Mouse (Mus musculus) lung, adult 18-20 months (tissue): ENCODE results near the gene Atp5mpl.
"Not testable (repeated sequence)": the region's sequence is repeated elsewhere in the genome, so short reads cannot be mapped to it uniquely, and the experiment has no call there.

Experiments
- DNase-seq, 2 experiments: peaks; one replicate each; pipeline ENCODE4 v3.0.0; 2022; ENCODE audit warnings: mixed read lengths in 2 of 2

Gene Atp5mpl

GRCm38 (mm10) chr12:111946716-111947115 lies 20.1 kb downstream of the Atp5mpl start:
- DNase-seq, result peak; percentile 83 to 87

DNA sequence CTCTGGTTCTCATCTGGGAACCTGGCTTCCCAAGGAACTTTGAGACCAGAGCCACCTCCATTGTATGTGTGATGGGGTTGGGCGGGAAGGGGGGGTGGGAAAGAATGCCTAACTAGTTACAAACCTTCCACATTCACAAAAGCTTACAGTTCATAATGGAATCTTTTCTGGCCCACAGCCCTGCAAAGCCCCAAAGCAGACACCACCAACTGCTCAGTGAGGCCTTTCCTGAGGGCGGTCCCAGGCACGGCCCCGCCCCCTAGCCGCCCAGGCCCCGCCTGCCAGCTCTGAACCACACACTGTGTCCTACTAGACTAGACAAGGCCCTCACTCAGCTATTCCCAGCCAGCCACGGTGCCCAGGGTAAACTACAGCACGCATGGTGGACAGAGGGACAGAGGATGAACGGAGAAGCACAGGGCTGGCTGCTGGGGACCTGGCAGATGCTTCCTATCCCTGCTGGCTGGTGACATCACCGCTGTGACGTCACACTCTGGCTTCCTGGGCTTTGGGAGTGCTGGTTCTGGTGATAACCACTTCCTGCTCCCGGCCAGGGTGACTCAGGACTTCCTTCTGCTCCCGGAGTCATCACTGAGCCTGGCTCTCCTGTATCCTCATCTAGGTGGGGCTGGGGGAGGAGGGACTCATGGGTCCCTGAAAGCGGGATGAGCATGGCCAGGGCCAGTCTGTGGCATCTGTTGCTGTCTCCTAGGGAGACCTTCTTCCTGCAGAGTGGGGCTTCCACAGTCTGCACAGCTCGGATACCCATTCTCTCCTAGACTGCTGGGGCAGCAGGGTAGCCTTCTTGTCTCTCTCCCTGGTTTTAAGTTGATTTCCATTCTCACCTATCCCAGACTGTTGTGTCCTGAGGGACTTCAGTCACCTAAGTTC lies 20.8 kb downstream of the Atp5mpl start:
- not testable (repeated sequence) for DNase-seq

DNA sequence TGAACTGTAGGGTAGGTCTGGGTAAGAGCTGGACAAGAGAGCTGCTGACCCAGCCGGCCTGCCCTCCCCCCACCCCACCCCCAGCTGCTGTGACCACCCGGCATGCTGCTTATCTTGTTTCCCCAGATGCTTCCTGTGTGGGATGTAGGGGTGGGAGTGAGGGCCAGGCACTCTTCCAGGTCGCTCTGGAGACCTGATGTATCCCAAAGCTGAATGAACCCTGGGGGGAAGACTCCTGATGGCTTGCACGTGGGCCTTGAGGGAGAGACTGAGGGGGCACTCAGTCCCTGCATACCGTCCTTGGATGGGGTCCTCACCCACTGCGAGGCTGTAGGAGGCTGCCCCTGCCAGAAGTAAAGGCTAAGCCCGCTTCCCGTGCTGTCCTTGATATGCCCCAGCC lies 21.7 kb downstream of the Atp5mpl start:
- DNase-seq, result peak; percentile 70 to 78

GRCm38 (mm10) chr12:111944065-111944987 lies 22.5 kb downstream of the Atp5mpl start:
- DNase-seq, result not testable (repeated sequence)

- DNase-seq, result peak; percentile 51 to 62
Observed at GRCm38 (mm10) chr12:111943421-111944064, 23.2 kb downstream of the Atp5mpl start.

DNA sequence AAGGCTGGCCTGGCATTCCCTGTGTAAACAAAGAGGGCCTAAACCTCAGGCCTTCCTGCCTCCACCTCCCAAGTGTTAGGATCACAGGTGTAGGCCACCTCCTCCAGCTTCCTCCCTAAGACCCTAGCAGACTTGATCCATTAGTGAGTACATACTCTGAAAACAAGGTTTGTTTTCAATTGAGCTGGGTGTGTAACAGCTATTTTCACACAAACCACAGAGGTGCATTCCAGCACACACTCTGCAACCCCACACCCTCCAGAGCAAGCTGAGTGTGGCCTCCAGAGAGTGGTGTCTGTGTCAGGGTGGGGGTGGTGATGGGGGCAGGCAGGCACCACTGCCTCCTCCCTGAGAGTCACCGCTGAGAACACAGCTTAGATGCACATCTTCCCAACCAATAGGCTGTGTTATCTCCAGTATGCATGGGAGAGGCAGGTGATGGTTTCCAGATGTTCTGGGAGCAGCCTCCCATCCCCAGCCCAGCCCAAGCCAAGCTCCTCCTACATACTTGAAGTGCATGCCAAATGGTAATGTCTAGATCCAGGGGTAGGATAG lies 28.1 kb downstream of the Atp5mpl start:
- DNase-seq, result peak in 1 of 2 experiments; percentile 51

GRCm38 (mm10) chr12:111936706-111937550 lies 29.8 kb downstream of the Atp5mpl start:
- DNase-seq, result peak; percentile 87 to 93

GRCm38 (mm10) chr12:111933971-111934370 lies 32.8 kb downstream of the Atp5mpl start:
- no peak for DNase-seq

DNA sequence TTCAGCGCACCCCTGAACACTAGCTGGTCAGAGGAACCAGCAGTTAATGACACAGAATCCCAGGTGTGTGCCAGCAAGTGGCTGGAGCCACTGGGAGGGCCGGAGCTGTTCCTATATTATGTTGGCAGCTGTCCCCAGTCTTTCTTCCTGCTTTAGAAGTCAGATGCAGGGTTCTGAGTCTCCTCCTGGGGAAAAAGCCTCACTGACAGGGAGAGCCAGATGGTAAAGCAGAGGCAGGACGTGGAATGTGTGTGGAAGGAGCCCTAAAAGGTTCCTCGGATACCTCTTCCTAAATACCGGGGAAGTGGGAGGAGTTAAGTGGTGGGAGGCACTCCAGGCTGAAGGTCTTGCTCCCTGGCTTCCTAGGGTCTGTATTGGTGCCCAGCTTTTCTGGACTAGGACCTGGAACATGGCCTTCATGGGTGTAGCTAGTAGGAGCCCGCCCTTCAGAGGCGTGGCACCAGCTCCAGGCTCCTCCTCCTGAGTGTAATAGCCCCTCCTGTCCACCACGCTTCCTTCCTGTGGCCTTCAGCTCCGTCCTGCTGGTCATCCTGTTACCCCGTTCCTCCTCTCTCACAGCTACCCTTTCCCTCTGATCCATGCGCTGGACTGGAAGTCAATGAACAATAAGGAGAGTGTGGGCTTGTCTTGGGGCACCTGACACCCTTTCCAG lies 33.6 kb downstream of the Atp5mpl start:
- DNase-seq, result peak; percentile 81 to 85

GRCm38 (mm10) chr12:111932513-111932912 lies 34.3 kb downstream of the Atp5mpl start:
- no peak for DNase-seq

GRCm38 (mm10) chr12:111931411-111932025 lies 35.3 kb downstream of the Atp5mpl start:
- no peak for DNase-seq

DNA sequence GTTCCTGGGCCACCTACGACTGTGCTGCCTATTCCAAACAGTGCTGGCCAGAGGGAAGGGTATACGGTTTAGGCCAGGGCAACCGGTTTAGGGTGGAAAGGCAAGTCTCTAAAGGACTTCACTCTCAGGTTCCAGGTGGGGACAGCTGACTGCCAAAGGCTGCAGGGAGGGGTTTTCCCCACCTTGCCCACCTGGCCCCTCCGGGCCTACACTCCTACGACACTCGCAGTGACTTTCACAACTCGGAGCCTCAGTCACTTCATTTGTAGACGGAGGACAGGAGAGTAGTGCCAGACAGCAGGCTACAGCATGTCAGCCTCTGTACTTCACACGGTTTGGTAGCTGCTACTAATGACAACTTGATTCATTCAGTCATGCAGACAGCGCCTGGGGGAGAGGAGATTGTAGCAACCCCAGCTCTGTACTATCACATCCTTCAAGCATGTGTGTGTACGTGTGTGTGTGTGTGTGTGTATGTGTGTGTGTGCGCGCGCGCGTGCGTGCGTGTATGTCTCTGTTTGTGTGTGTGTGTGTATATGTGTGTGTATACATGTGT lies 38.3 kb downstream of the Atp5mpl start:
- DNase-seq, result no peak

DNA sequence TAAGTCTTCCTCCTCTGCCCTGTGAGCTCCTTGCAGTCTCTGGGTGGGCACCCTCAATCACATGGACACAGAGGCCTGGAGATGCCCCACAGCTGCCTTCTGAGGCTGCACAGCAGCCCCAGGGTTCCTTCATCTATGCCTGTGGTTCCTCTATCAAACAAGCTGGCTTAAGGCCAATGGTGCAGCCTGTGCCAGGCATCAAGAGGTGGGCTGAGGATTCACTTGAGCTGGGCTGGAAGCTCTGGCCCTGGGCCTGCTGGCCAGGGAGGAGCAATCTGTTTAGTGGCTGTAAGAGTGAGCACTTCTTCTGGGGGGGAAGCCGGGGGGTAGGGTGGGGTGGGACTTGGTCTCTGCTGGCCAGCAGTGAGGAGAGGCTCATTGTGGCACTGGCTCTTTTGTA lies 39.4 kb downstream of the Atp5mpl start:
- peak; percentile 58 to 73 for DNase-seq

DNA sequence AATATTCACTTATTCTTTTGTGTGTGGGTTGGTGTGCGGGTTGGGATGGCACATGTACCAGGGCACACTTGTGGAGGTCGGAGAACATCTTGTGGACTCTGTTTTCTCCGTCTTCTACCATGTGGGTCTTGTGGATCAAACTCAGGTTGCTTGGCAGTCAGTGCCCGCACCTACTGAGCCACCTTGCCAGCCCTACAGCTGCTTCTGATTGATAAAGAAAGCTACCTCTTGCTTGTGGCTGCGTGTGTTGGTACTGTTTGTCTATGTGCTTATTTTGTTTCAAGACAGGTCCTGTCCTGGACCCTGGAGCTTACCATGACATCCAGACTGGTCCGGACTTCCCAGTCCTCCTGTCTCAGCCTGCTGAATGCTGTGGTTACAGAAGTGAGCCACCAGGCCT lies 43.7 kb downstream of the Atp5mpl start:
- DNase-seq, result no peak

DNA sequence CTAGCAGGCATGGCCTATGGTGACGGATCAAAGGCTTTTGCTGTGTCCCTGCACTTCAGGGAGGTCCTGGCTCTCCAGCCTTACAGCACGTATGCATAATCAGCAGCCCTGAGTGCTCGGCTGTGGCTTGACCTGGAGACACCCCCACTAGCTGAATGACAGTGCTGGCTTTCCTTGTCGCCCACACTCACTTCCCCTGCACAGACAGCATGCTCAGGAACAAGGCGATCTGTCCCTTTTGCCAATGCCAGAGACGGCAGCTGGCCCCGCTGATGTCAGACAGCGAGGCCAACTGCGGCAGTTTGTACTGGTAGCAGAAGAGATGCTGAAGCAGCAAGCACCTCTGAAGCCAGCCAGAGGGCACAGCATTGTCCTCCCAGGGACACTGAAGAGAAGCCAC lies 46.7 kb downstream of the Atp5mpl start:
- DNase-seq, result no peak

DNA sequence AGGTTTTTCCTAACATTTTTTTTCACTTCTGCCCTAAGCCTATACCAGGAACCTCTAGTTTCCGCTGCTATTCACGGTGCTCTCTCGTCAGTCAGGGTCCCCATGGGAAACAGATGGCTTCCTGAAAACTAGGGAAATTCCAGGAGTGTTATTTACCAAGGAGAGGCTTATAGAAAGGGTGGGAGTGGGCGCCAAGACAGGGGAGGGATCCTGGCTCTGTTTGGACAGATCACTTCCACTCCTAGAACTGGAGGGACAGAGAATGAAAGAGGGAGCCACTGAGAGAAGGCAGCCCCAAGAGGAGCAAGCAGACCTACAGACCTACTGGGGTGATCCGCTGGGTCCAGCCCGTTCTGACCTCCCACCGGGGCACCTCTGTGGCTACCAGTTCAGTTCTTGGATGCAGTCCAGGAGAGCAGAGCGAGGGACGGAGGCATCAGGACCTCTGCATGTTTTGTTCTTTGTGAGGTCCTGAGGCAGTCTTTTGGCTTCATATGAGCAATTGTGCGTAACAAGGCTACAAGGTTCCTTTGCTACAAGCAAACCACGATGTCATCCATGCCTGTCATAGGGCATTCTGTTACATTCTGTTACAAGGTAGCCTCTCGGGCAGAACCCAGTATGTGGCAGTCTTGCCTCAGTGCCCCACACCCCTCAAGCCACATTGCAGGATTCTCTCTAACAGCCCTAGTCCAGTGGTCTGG lies 50.1 kb downstream of the Atp5mpl start:
- no peak for DNase-seq

- no peak for DNase-seq
Observed at GRCm38 (mm10) chr12:111915781-111916180, 51.0 kb downstream of the Atp5mpl start.

- no peak for DNase-seq
Observed at GRCm38 (mm10) chr12:111914031-111914430, 52.7 kb downstream of the Atp5mpl start.

GRCm38 (mm10) chr12:111912802-111913201 lies 54.0 kb downstream of the Atp5mpl start:
- no peak for DNase-seq

GRCm38 (mm10) chr12:111911796-111912195 lies 55.0 kb downstream of the Atp5mpl start:
- no peak for DNase-seq
